Mouse (Mus musculus): ENCODE measurements at regions not wholly inside any gene's neighbourhood (a gene's known extent, or its start where the extent isn't known, plus 50 kb on each side); places are given as distances from the start of the nearest gene placed in this dataset.

- no peak for DNase-seq
- intact Hi-C loops (cut with DNase I), result no loop called here
Measured at GRCm38 (mm10) chr15:70156443-70156842, 3655.7 kb upstream of the Lrrc6 start.

- intact Hi-C loops (cut with DNase I), result loop anchor here (1.0 kb wide), 1 partner anchor 8 kb away; no protein-coding TSS in a partner anchor
- DNase-seq, result no peak
Measured at GRCm38 (mm10) chr15:70203366-70203765, 3631.0 kb upstream of the Gm6569 start.
